Mouse (Mus musculus) NIH3T3 (cell line): Measurements from ENCODE around the gene Zfp385c.
"Not testable (repeated sequence)": the region's sequence is repeated elsewhere in the genome, so short reads cannot be mapped to it uniquely, and the experiment has no call there.

Source experiments
- DNase-seq: peaks from one replicate; pipeline ENCODE4 v3.0.0-alpha.2; 2012; ENCODE audit warnings: low read depth

Zfp385c gene

GRCm38 (mm10) chr11:100598074-100598473 lies 94.2 kb downstream of the Zfp385c start:
- DNase-seq = no peak

GRCm38 (mm10) chr11:100595533-100595932 lies 96.7 kb downstream of the Zfp385c start:
- DNase-seq = no peak

GRCm38 (mm10) chr11:100594608-100595007 lies 97.6 kb downstream of the Zfp385c start:
- no peak for DNase-seq

- DNase-seq = no peak
Measured at GRCm38 (mm10) chr11:100592346-100593046, 99.8 kb downstream of the Zfp385c start.

GRCm38 (mm10) chr11:100588462-100588861 lies 103.8 kb downstream of the Zfp385c start:
- no peak for DNase-seq

- no peak for DNase-seq
Measured at GRCm38 (mm10) chr11:100585148-100585547, 107.1 kb downstream of the Zfp385c start.

- no peak for DNase-seq
Measured at GRCm38 (mm10) chr11:100584561-100584961, 107.7 kb downstream of the Zfp385c start.

GRCm38 (mm10) chr11:100582836-100583235 lies 109.4 kb downstream of the Zfp385c start:
- DNase-seq = no peak

- DNase-seq = not testable (repeated sequence)
Measured at GRCm38 (mm10) chr11:100582413-100582812, 109.8 kb downstream of the Zfp385c start.

GRCm38 (mm10) chr11:100581756-100582155 lies 110.5 kb downstream of the Zfp385c start:
- DNase-seq = peak; percentile 18

- DNase-seq = no peak
Measured at GRCm38 (mm10) chr11:100580275-100580674, 112.0 kb downstream of the Zfp385c start.

GRCm38 (mm10) chr11:100579116-100579799 lies 113.0 kb downstream of the Zfp385c start:
- DNase-seq = no peak

GRCm38 (mm10) chr11:100577852-100578599 lies 114.2 kb downstream of the Zfp385c start:
- DNase-seq = no peak
